Mouse (Mus musculus): ENCODE data around the gene Nop9. TPM values are rescaled to one million over a fixed set of nuclear protein-coding genes. Genes with fewer than 3 reads are reported as not detected.

Gene Nop9
- polyA plus RNA-seq, 1 experiment from 2014 or later, result 32.7 TPM

DNA sequence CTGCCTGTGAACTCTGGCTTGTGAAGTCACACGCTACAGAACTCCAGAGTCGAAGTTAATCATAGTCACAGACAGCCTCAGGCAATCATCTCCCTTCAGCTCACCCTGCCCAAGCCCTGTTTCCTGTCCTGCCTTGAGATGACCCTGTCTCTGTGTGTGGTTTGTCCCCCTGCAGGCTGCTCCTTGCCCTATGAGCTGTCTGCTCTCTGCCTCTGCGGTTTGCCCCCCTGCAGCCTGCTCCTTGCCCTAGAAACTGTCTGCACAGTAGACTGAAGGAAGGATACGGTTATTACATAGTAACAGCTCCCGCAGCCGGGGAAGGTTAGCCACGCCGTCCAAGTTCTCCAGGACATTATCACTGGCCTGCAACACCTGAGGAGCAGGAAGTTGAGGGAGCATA is 28.6 kb upstream of the Nop9 start:
- ATAC-seq (ENCODE audit: low read depth), result no peak
- Histone ChIP-seq H3K36me3 (peaks cover 39% of the 10 kb centered on the region), H3K4me3 (no peak overlapping the region), H3K27me3 (peaks cover 24% of the 10 kb centered on the region), H3K27ac (replicated peaks) (no peak overlapping the region), H3K9ac (no peak overlapping the region), H3K4me2 (no peak overlapping the region), H3K9me3 (no peaks in the 10 kb centered on the region), H3K4me1 (replicated peaks) (peaks cover 11% of the 10 kb centered on the region)
- WGBS, result 79% methylated on average over 8 of the region's 8 CpGs

DNA sequence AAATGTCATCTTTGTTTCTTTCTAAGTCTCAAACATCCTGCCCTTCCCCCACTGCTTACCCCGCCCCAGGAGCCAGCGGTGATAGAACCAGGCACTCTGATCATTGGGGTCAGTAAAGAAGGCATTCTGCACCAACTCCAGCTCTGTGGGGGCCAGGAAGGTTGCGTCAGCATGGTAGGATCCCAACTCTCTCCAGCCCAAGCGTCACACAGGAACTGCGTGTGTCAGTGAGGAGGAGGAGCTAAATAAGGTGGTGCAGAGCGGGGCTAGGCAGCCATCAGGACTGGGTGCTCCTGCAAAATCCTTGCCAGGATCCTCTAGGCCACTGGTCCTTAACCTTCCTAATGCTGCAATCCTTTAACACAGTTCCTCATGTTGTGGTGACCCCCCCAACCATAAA is 25.8 kb upstream of the Nop9 start:
- no peaks in the 10 kb centered on the region for H3K27me3 ChIP-seq
- no peak for ATAC-seq (ENCODE audit: low read depth)
- no peak overlapping the region for H3K4me2 ChIP-seq
- H3K27ac ChIP-seq (replicated peaks), result no peak overlapping the region
- peaks cover 16% of the 10 kb centered on the region for H3K4me1 ChIP-seq (replicated peaks)
- H3K4me3 ChIP-seq, result no peak overlapping the region
- peaks cover 39% of the 10 kb centered on the region for H3K36me3 ChIP-seq
- no peak overlapping the region for H3K9ac ChIP-seq
- WGBS, result 86% methylated on average over 6 of the region's 6 CpGs
- H3K9me3 ChIP-seq, result no peaks in the 10 kb centered on the region

GRCm38 (mm10) chr14:55720666-55721065 is 24.8 kb upstream of the Nop9 start:
- Histone ChIP-seq H3K27me3 (no peaks in the 10 kb centered on the region), H3K27ac (replicated peaks) (no peak overlapping the region), H3K4me3 (no peak overlapping the region), H3K9me3 (no peaks in the 10 kb centered on the region), H3K4me1 (replicated peaks) (peaks cover 16% of the 10 kb centered on the region), H3K36me3 (peaks cover 39% of the 10 kb centered on the region), H3K4me2 (no peak overlapping the region), H3K9ac (0 out of 2 replicates have a peak overlapping the region, but pooled peaks have one; percentile 80)
- ATAC-seq (ENCODE audit: low read depth), result no peak
- 92% methylated on average over 12 of the region's 12 CpGs for WGBS

DNA sequence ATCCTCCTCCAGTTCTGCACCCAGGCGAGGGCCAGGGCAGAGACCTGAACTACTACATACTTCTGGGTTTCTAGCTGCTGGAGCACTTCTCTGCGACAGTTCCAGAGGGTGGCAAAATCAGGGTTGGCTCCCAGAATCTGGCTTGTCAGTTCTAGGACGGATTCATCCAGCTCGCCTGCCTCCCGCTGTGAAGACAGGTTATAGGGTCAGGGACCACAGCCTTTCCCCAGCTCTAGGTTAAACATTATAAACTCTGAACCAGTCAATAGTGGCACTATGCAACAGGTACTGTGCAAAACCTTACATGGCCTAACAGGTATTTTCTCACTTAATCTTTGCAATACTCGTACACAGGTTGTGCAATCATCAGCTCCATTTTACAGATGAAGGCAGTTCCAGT is 24.4 kb upstream of the Nop9 start:
- peaks cover 16% of the 10 kb centered on the region for H3K4me1 ChIP-seq (replicated peaks)
- peak overlapping the region; percentile 59 for H3K4me2 ChIP-seq
- no peaks in the 10 kb centered on the region for H3K9me3 ChIP-seq
- peaks cover 37% of the 10 kb centered on the region for H3K36me3 ChIP-seq
- ATAC-seq (ENCODE audit: low read depth), result no peak
- H3K9ac ChIP-seq, result peak overlapping the region; percentile 80
- no peak overlapping the region; the same call in 1 of the 2 replicates for H3K27ac ChIP-seq (replicated peaks)
- H3K27me3 ChIP-seq, result no peaks in the 10 kb centered on the region
- 76% methylated on average over 6 of the region's 6 CpGs for WGBS
- H3K4me3 ChIP-seq, result peak overlapping the region; percentile 70

DNA sequence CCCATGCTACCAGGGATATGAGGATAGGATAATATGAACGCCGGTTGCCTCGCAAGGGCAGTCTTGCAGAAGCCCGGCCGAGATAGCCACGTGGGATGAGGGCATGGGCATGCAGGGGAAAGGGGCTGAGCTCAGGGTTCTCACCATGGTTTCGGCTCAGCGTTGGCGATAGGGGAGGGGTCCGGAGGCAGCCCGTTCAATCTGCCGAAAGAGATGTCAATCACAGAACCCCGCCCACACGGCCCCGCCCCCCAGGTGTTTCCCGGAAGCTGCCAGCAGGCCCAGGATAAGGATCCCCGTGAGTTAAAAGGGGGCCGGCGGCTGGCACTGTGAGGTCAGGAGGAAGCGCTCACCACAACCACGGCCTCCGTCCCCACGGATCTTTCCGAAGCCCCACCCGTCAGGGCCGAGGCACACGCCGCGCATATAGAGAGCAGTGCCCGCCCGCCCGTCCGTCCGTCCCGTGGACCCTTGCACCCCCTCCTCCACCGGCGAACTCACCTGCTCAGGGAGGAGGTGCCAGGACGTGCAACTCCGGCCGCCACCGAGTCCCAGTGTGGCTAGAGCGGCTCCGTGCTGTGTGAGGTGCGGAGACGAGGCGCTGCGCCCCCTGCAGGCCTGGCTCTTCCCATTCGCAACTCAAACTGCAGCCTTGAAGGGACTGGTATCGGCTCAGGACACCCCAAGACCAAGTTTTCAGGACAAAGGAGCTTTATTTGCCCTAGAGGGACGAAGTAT is 23.6 kb upstream of the Nop9 start, which contains the start of gene Rabggta:
Rabggta (minus strand) TSS at position 564 of the 738 bp plus-strand sequence.
- peaks cover 16% of the 10 kb centered on the region for H3K4me1 ChIP-seq (replicated peaks)
- H3K27me3 ChIP-seq, result no peaks in the 10 kb centered on the region
- peak within 1 kb of the TSS; percentile 70 for H3K4me3 ChIP-seq
- no peaks in the 10 kb centered on the region for H3K9me3 ChIP-seq
- H3K36me3 ChIP-seq, result peaks cover 29% of the 10 kb centered on the region
- H3K27ac ChIP-seq (replicated peaks), result peak within 1 kb of the TSS; percentile 89
- ATAC-seq (ENCODE audit: low read depth), result peak; percentile 98
- H3K4me2 ChIP-seq, result peak within 1 kb of the TSS; percentile 59
- WGBS, result under 1% methylated on average over 50 of the region's 50 CpGs
- H3K9ac ChIP-seq, result peak within 1 kb of the TSS; percentile 80

DNA sequence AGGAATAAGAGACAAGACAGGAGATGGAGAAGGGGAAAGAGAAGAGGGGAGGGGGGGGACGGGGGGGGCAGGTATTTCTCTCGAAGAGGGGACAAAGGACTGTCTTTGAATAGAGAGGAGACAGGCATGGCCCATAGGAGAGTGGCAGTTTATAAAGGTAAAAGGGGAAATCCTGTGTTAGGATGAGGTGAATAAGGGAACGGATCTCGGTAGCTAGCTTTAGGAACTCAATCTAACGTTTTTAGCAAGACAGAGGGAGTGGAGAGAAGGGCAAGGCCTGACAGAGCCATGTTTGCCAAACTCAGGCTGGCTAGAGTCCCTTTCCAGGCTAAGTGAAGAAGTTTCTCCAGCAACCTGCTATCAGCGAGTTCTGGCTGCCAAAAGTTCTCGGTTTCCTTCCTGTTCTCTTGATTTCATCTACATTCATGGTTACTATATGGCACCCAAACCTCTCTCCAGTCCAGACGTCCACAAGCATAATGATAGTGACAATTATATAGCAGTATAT is 23.0 kb upstream of the Nop9 start:
- Histone ChIP-seq H3K9ac (peak overlapping the region; percentile 80), H3K4me3 (peak overlapping the region; percentile 70), H3K4me1 (replicated peaks) (peaks cover 16% of the 10 kb centered on the region), H3K27ac (replicated peaks) (peak overlapping the region; percentile 89; the same call in 1 of the 2 replicates), H3K36me3 (peaks cover 23% of the 10 kb centered on the region), H3K27me3 (no peaks in the 10 kb centered on the region), H3K9me3 (no peaks in the 10 kb centered on the region), H3K4me2 (peak overlapping the region; percentile 59)
- peak; percentile 33 for ATAC-seq (ENCODE audit: low read depth)
- 45% methylated on average over 8 of the region's 8 CpGs for WGBS

DNA sequence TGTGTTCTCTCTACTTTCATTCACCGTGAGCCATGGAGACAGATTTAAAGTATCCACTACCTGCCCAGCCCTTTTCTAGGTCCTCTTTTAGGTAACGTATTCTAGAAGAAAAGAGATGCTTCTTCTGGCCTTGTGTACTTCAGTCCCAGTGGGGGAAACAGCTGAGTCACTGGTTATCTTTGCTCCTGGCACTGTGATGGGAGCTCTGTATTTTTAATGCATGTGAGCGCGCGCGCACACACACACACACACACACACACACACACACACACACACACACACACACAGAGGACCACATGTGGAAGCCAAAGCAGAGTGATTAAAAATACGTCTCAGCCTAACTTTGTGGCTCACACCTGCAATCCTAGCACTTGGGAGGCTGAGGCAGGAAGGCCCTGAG is 22.1 kb upstream of the Nop9 start:
- Histone ChIP-seq H3K4me1 (replicated peaks) (peaks cover 16% of the 10 kb centered on the region), H3K27ac (replicated peaks) (no peak overlapping the region), H3K4me3 (no peak overlapping the region), H3K9me3 (no peaks in the 10 kb centered on the region), H3K9ac (no peak overlapping the region), H3K4me2 (no peak overlapping the region), H3K36me3 (peaks cover 14% of the 10 kb centered on the region), H3K27me3 (no peaks in the 10 kb centered on the region)
- ATAC-seq (ENCODE audit: low read depth), result no peak
- WGBS, result 96% methylated on average over 7 of the region's 7 CpGs

GRCm38 (mm10) chr14:55724411-55724871 is 21.1 kb upstream of the Nop9 start:
- 68% methylated on average over 8 of the region's 8 CpGs for WGBS

GRCm38 (mm10) chr14:55726261-55726660 is 19.2 kb upstream of the Nop9 start:
- peaks cover 8% of the 10 kb centered on the region for H3K4me1 ChIP-seq (replicated peaks)
- no peaks in the 10 kb centered on the region for H3K27me3 ChIP-seq
- H3K36me3 ChIP-seq, result no peaks in the 10 kb centered on the region
- H3K9ac ChIP-seq, result no peak overlapping the region
- no peak overlapping the region for H3K4me3 ChIP-seq
- H3K4me2 ChIP-seq, result no peak overlapping the region
- H3K27ac ChIP-seq (replicated peaks), result no peak overlapping the region
- no peak for ATAC-seq (ENCODE audit: low read depth)
- H3K9me3 ChIP-seq, result no peaks in the 10 kb centered on the region

More at GRCm38 (mm10) chr14:55724411-55724871, 21.1 kb upstream of the Nop9 start:
- Histone ChIP-seq H3K27ac (replicated peaks) (no peak overlapping the region), H3K4me2 (no peak overlapping the region), H3K4me1 (replicated peaks) (peaks cover 16% of the 10 kb centered on the region), H3K27me3 (no peaks in the 10 kb centered on the region), H3K9ac (no peak overlapping the region), H3K9me3 (no peaks in the 10 kb centered on the region), H3K36me3 (peaks cover 4% of the 10 kb centered on the region; the same call in 1 of the 2 replicates), H3K4me3 (no peak overlapping the region)
- no peak for ATAC-seq (ENCODE audit: low read depth)

DNA sequence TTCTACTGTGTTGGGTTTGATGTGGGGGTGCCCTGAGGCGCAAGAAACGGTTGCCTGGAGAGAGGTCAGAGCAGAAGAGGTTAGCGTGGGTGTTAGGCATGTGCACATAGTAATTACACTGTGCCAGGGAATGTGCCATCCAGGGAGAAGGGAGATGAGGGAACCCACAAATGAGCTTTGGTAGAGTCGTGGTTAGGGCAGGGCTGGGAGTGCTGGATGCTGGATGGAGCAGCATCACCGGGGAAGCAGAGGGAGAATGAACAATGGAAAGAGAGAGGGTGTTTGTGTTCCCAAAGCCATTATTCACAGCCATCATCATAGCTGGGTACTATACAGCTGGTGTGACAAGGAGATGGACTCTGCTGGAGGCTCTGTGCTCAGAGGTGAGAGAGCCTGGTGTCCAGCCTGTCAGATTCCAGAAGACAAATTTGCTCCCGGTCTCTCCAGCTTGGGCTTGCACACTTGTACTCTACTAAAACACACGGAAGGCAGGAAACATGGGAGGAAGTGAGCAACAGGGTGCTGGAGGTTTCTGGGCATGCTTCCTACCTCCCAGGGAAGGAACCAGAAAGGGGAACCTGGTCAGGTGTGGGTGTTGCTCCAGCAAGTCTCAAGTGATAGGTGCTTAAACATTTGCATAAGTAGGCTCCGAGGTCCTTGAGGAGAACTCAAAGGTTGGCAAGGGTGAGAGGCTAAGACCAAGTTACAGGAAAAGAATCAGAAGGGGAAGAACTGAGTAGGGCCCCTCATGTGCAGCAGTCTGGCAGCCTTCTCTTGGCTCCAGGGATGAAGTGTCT is 17.4 kb upstream of the Nop9 start:
- no peaks in the 10 kb centered on the region for H3K27me3 ChIP-seq
- no peak overlapping the region for H3K4me2 ChIP-seq
- no peaks in the 10 kb centered on the region for H3K36me3 ChIP-seq
- no peaks in the 10 kb centered on the region for H3K4me1 ChIP-seq (replicated peaks)
- H3K27ac ChIP-seq (replicated peaks), result no peak overlapping the region
- H3K4me3 ChIP-seq, result no peak overlapping the region
- H3K9ac ChIP-seq, result no peak overlapping the region
- 69% methylated on average over 8 of the region's 8 CpGs for WGBS
- ATAC-seq (ENCODE audit: low read depth), result no peak
- H3K9me3 ChIP-seq, result no peaks in the 10 kb centered on the region

- no peak overlapping the region for H3K9ac ChIP-seq
- WGBS, result 73% methylated on average over 7 of the region's 7 CpGs
- no peak overlapping the region for H3K4me2 ChIP-seq
- no peak for ATAC-seq (ENCODE audit: low read depth)
- no peaks in the 10 kb centered on the region for H3K36me3 ChIP-seq
- H3K4me3 ChIP-seq, result no peak overlapping the region
- H3K27me3 ChIP-seq, result no peaks in the 10 kb centered on the region
- no peaks in the 10 kb centered on the region for H3K4me1 ChIP-seq (replicated peaks)
- H3K9me3 ChIP-seq, result no peaks in the 10 kb centered on the region
- no peak overlapping the region for H3K27ac ChIP-seq (replicated peaks)
Observed at GRCm38 (mm10) chr14:55730116-55730515, 15.4 kb upstream of the Nop9 start.

DNA sequence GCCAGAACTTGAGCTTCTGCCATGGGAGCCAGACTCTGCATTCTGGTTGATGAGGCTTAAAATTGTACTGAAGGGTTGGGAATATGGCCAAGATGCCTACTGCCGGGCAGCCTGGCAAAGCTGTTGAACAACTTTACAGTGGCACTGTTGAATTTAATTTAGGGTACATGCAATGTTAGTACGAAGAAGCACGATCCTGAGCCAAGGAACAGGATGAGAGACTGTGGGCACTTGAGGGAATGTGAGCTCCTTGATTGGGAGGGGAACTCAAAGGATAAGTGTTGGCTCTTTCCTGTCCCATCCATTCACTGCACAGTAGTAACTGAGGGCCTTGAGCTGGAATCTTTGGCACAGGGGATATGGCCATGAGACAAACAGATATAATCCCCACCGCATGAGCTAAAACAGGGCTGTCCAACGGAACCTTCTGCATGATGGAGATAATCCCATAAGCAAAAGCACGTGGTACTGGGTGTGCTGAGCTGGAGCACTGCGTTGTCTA is 14.9 kb upstream of the Nop9 start:
- Histone ChIP-seq H3K27me3 (no peaks in the 10 kb centered on the region), H3K4me2 (no peak overlapping the region), H3K4me1 (replicated peaks) (no peaks in the 10 kb centered on the region), H3K4me3 (no peak overlapping the region), H3K36me3 (no peaks in the 10 kb centered on the region), H3K27ac (replicated peaks) (no peak overlapping the region), H3K9me3 (no peaks in the 10 kb centered on the region), H3K9ac (no peak overlapping the region)
- no peak for ATAC-seq (ENCODE audit: low read depth)
- WGBS, result 82% methylated on average over 7 of the region's 7 CpGs

Measured in neural tube, embryonic 13.5 days (tissue).